Mouse (Mus musculus) midbrain, embryonic 14.5 days (tissue): ENCODE results near the gene Clhc1. TPM values are rescaled to one million over a fixed set of nuclear protein-coding genes. Genes with fewer than 3 reads are reported as not detected.

Experiments used
- ATAC-seq: fragments of 200-750 bp; cut with Nextera tagmentation; 2 replicates; pipeline ENCODE4 v1.8.0; 2017; ENCODE audit warnings: moderate number of reproducible peaks, moderate library complexity; ENCODE audit not compliant: low FRiP score, low TSS enrichment
- DNase-seq: peaks from one replicate; pipeline ENCODE4 v3.0.0-alpha.2; 2015
- H3K27ac ChIP-seq: fragments of 300-500 bp; sonication (generic); replicated peaks from 2 replicates; pipeline ENCODE4 v1.5.1; 2014; ENCODE audit warnings: mild to moderate bottlenecking, low read depth, low read length, moderate library complexity
- H3K27me3 ChIP-seq: fragments of 300-500 bp; sonication (generic); 2 replicates; pipeline ENCODE4 v1.6.1; 2014; ENCODE audit warnings: low read length, control low read depth, mixed read lengths; ENCODE audit not compliant: control insufficient read depth, insufficient read depth
- H3K36me3 ChIP-seq: fragments of 300-500 bp; sonication (generic); 2 replicates; pipeline ENCODE4 v1.6.1; 2014; ENCODE audit warnings: low read length, control low read depth; ENCODE audit not compliant: control insufficient read depth, insufficient read depth
- H3K4me1 ChIP-seq: fragments of 300-500 bp; sonication (generic); 2 replicates; pipeline ENCODE4 v1.6.1; 2014; ENCODE audit warnings: mild to moderate bottlenecking, antibody characterized with exemption, low read length, control low read depth; ENCODE audit not compliant: control insufficient read depth, insufficient read depth
- H3K4me2 ChIP-seq: fragments of 300-500 bp; sonication (generic); 2 replicates; pipeline ENCODE4 v1.6.1; 2014; ENCODE audit warnings: mild to moderate bottlenecking, low read length, moderate library complexity
- H3K4me3 ChIP-seq: fragments of 300-500 bp; sonication (generic); replicated peaks from 2 replicates; pipeline ENCODE4 v1.5.1; 2014; ENCODE audit warnings: low read depth, low read length
- H3K9ac ChIP-seq: fragments of 300-500 bp; sonication (generic); replicated peaks from 2 replicates; pipeline ENCODE4 v1.6.1; 2014; ENCODE audit warnings: mild to moderate bottlenecking, low read length, moderate library complexity
- H3K9me3 ChIP-seq: fragments of 300-500 bp; sonication (generic); 2 replicates; pipeline ENCODE4 v1.6.1; 2016; ENCODE audit warnings: low read length, control low read depth, mixed read lengths; ENCODE audit not compliant: control insufficient read depth
- WGBS: fragments of 180-500 bp; shearing (Covaris S2); extraction: QIAGEN DNeasy Blood & Tissue Kit; methylation state at CpG from one replicate; pipeline ENCODE4 v1.1.7; 2014; 5-methylcytosine and 5-hydroxymethylcytosine counted together
- polyA plus RNA-seq: library from polyadenylated mRNA; unstranded; fragments of >200 nt; fragmentation: Nextera tagmentation; extraction: Ambion mirVana; gene quantifications from 2 replicates; pipeline ENCODE4 v1.2.1, GENCODE M21; 2014

Clhc1 gene
- polyA plus RNA-seq, 1 experiment from 2014 or later: 0.12 TPM

- DNase-seq (no peak), ATAC-seq (no peak)
- H3K4me1 ChIP-seq: no peaks in the 10 kb centered on the region
- H3K4me2 ChIP-seq: no peak overlapping the region
- H3K27ac ChIP-seq: no peak overlapping the region
- no peaks in the 10 kb centered on the region for H3K36me3 ChIP-seq
- no peak overlapping the region for H3K9ac ChIP-seq
- no peaks in the 10 kb centered on the region for H3K9me3 ChIP-seq
- no peaks in the 10 kb centered on the region for H3K27me3 ChIP-seq
- WGBS: 72% methylated on average over 5 of the region's 5 CpGs
- no peak overlapping the region for H3K4me3 ChIP-seq
Observed at GRCm38 (mm10) chr11:29622030-29622790, 74.5 kb downstream of the Clhc1 start.

GRCm38 (mm10) chr11:29623327-29623726 lies 75.6 kb downstream of the Clhc1 start:
- no peak overlapping the region for H3K9ac ChIP-seq
- WGBS: 89% methylated on average over 3 of the region's 3 CpGs
- H3K27me3 ChIP-seq: no peaks in the 10 kb centered on the region
- no peak overlapping the region for H3K27ac ChIP-seq
- H3K4me3 ChIP-seq: no peak overlapping the region
- no peaks in the 10 kb centered on the region for H3K9me3 ChIP-seq
- no peaks in the 10 kb centered on the region for H3K36me3 ChIP-seq
- H3K4me1 ChIP-seq: no peaks in the 10 kb centered on the region
- ATAC-seq (no peak), DNase-seq (no peak)
- H3K4me2 ChIP-seq: no peak overlapping the region

GRCm38 (mm10) chr11:29626541-29626940 lies 78.8 kb downstream of the Clhc1 start:
- no peaks in the 10 kb centered on the region for H3K36me3 ChIP-seq
- no peaks in the 10 kb centered on the region for H3K4me1 ChIP-seq
- H3K9ac ChIP-seq: no peak overlapping the region
- no peak overlapping the region for H3K27ac ChIP-seq
- no peaks in the 10 kb centered on the region for H3K27me3 ChIP-seq
- WGBS: 75% methylated on average over 5 of the region's 5 CpGs
- no peak overlapping the region for H3K4me3 ChIP-seq
- H3K9me3 ChIP-seq: no peaks in the 10 kb centered on the region
- no peak overlapping the region for H3K4me2 ChIP-seq
- no peak for ATAC-seq
- no peak for DNase-seq

GRCm38 (mm10) chr11:29627706-29628105 lies 80.0 kb downstream of the Clhc1 start:
- no peaks in the 10 kb centered on the region for H3K4me1 ChIP-seq
- WGBS: 95% methylated on average over 3 of the region's 3 CpGs
- no peaks in the 10 kb centered on the region for H3K9me3 ChIP-seq
- ATAC-seq (no peak), DNase-seq (no peak)
- H3K4me3 ChIP-seq: no peak overlapping the region
- no peaks in the 10 kb centered on the region for H3K36me3 ChIP-seq
- no peak overlapping the region for H3K4me2 ChIP-seq
- no peaks in the 10 kb centered on the region for H3K27me3 ChIP-seq
- H3K9ac ChIP-seq: no peak overlapping the region
- H3K27ac ChIP-seq: no peak overlapping the region

Other genes with a start within 250 kb of the Clhc1 start
- gene Ccdc88a, start 174.3 kb upstream of the Clhc1 start, polyA plus RNA-seq: 72.2 and 73.3 TPM in 2 replicates
- gene Prorsd1, start 32.9 kb upstream of the Clhc1 start, polyA plus RNA-seq: 11.1 and 12.8 TPM in 2 replicates
- 36.1 and 42.0 TPM in 2 replicates for gene Mtif2, start 21.5 kb upstream of the Clhc1 start, polyA plus RNA-seq
- gene Rps27a, start 159 bp downstream of the Clhc1 start, polyA plus RNA-seq: 695 and 718 TPM in 2 replicates
- 110 and 136 TPM in 2 replicates for gene Rtn4, start 145.0 kb downstream of the Clhc1 start, polyA plus RNA-seq